23 mouse cellular contexts compared by ENCODE assay signal in the genomic region with DNA sequence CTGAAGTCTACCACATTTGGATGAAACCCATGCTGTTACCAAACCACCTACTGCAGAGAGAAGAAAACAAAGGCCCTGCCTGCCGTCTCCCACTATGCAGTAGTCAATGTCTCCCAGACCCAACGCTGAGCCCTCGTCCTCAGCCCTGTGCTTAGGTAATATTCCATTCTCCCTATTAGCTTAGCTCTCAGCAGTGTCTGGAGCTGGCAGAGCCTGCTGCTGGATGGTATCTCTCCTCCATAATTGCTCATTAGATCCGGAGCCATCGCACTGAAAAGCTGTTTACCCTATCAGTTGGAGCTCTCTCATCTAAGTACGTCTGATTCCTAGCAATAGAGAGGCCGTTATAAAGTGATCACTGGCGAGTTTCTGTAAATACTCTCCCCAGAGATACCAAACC.
DNase-seq lines count a peak whose midpoint lies in the region; ATAC-seq lines count a peak whose summit lies in the region.
"Had no signal": no experiment of that assay in that cellular context is flagged by ENCODE, and none has a peak within 500 bp of the region (broad histone marks: within the 10 kb centered on the region; RNA-seq: fewer than 3 reads in every experiment).

No protein-coding gene starts in this region.

- H3K4me1 ChIP-seq in forebrain, embryonic 13.5 days, result no peaks in the 10 kb centered on the region
- no peaks in the 10 kb centered on the region for H3K4me1 ChIP-seq in forebrain, embryonic 11.5 days (replicated peaks; ENCODE audit: control insufficient read depth, insufficient read depth, low read length)
- H3K4me1 ChIP-seq in hindbrain, embryonic 15.5 days (replicated peaks), result no peaks in the 10 kb centered on the region
- H3K4me1 ChIP-seq in hindbrain, embryonic 10.5 days (replicated peaks), result no peaks in the 10 kb centered on the region
- no peaks in the 10 kb centered on the region for H3K4me1 ChIP-seq in neural tube, embryonic 13.5 days (replicated peaks)
- H3K4me1 ChIP-seq: embryonic facial prominence, embryonic 10.5 days; heart, embryonic 15.5 days; neural tube, embryonic 12.5 days had no signal

- no peaks in the 10 kb centered on the region for H3K9me3 ChIP-seq in forebrain, embryonic 13.5 days (replicated peaks)
- no peaks in the 10 kb centered on the region for H3K9me3 ChIP-seq in forebrain, embryonic 11.5 days (ENCODE audit: control insufficient read depth, low read length)
- H3K9me3 ChIP-seq in hindbrain, embryonic 15.5 days, result no peaks in the 10 kb centered on the region
- H3K9me3 ChIP-seq in hindbrain, embryonic 10.5 days, result no peaks in the 10 kb centered on the region
- no peaks in the 10 kb centered on the region for H3K9me3 ChIP-seq in neural tube, embryonic 13.5 days
- H3K9me3 ChIP-seq: embryonic facial prominence, embryonic 10.5 days; G1E; heart, embryonic 15.5 days; neural tube, embryonic 12.5 days had no signal

- no peaks in the 10 kb centered on the region for H3K27me3 ChIP-seq in forebrain, embryonic 13.5 days
- no peaks in the 10 kb centered on the region for H3K27me3 ChIP-seq in forebrain, embryonic 11.5 days (ENCODE audit: control insufficient read depth, insufficient read depth, low read length)
- H3K27me3 ChIP-seq in hindbrain, embryonic 15.5 days, result no peaks in the 10 kb centered on the region
- H3K27me3 ChIP-seq in hindbrain, embryonic 10.5 days (ENCODE audit: insufficient read depth, poor library complexity, severe bottlenecking), result no peaks in the 10 kb centered on the region
- H3K27me3 ChIP-seq in neural tube, embryonic 13.5 days, result no peaks in the 10 kb centered on the region
- H3K27me3 ChIP-seq: heart, embryonic 15.5 days; neural tube, embryonic 12.5 days had no signal

- ATAC-seq in forebrain, embryonic 13.5 days, result peak; percentile 48
- ATAC-seq in forebrain, embryonic 11.5 days (replicated peaks; ENCODE audit: low FRiP score), result no peak
- ATAC-seq in hindbrain, embryonic 15.5 days (ENCODE audit: low FRiP score, low read depth), result peak; percentile 59; the same call in 1 of the 2 replicates
- ATAC-seq in neural tube, embryonic 13.5 days (ENCODE audit: low read depth), result peak; percentile 43; the same call in 1 of the 2 replicates
- ATAC-seq: lung, postnatal 0 days had no signal

- no peak overlapping the region for H3K27ac ChIP-seq in forebrain, embryonic 13.5 days
- H3K27ac ChIP-seq in forebrain, embryonic 11.5 days (ENCODE audit: low read depth, low read length), result no peak overlapping the region
- H3K27ac ChIP-seq in hindbrain, embryonic 15.5 days (replicated peaks), result peak overlapping the region; percentile 59; the same call in 1 of the 2 replicates
- H3K27ac ChIP-seq in hindbrain, embryonic 10.5 days, result no peak overlapping the region
- peak overlapping the region; percentile 62 for H3K27ac ChIP-seq in neural tube, embryonic 13.5 days (replicated peaks)
- H3K27ac ChIP-seq: embryonic facial prominence, embryonic 10.5 days; heart, embryonic 15.5 days; left cerebral cortex, adult 2 months; neural tube, embryonic 12.5 days had no signal

- no peak overlapping the region for H3K4me3 ChIP-seq in forebrain, embryonic 13.5 days
- no peak overlapping the region for H3K4me3 ChIP-seq in forebrain, embryonic 11.5 days (ENCODE audit: low read depth, low read length)
- H3K4me3 ChIP-seq in hindbrain, embryonic 15.5 days, result no peak overlapping the region
- no peak overlapping the region for H3K4me3 ChIP-seq in hindbrain, embryonic 10.5 days
- no peak overlapping the region for H3K4me3 ChIP-seq in neural tube, embryonic 13.5 days
- H3K4me3 ChIP-seq: embryonic facial prominence, embryonic 10.5 days; heart, embryonic 15.5 days; left cerebral cortex, adult 2 months; neural tube, embryonic 12.5 days had no signal

- DNase-seq in forebrain, embryonic 11.5 days (ENCODE audit: low spot score), result no peak
- no peak for DNase-seq in hindbrain, embryonic 10.5 days (ENCODE audit: low spot score)
- DNase-seq in neural tube, embryonic 10.5 days (ENCODE audit: extremely low spot score, low spot score), result no peak
- no peak for DNase-seq in urinary bladder, postnatal 36 days (ENCODE audit: low spot score in 2 of 2)
- no peak for DNase-seq in lung, postnatal 4 days
- DNase-seq: adrenal gland, postnatal 36 days; cerebellum, adult 8-10 months; gastrocnemius, postnatal 14 days; kidney, adult 11 months; left cerebral cortex, postnatal 4 days; liver; right cerebral cortex, postnatal 14 days; spleen, adult 18-20 months; thymus, postnatal 4 days had no signal

- no peak overlapping the region for H3K4me2 ChIP-seq in forebrain, embryonic 13.5 days
- H3K4me2 ChIP-seq in forebrain, embryonic 11.5 days (ENCODE audit: low read depth, low read length, severe bottlenecking), result no peak overlapping the region
- no peak overlapping the region for H3K4me2 ChIP-seq in hindbrain, embryonic 15.5 days
- no peak overlapping the region for H3K4me2 ChIP-seq in neural tube, embryonic 13.5 days
- H3K4me2 ChIP-seq: heart, embryonic 15.5 days; neural tube, embryonic 12.5 days had no signal

- no peaks in the 10 kb centered on the region for H3K36me3 ChIP-seq in forebrain, embryonic 13.5 days (ENCODE audit: poor library complexity, severe bottlenecking)
- H3K36me3 ChIP-seq in forebrain, embryonic 11.5 days (ENCODE audit: control insufficient read depth, insufficient read depth, low read length), result no peaks in the 10 kb centered on the region
- H3K36me3 ChIP-seq in hindbrain, embryonic 15.5 days, result no peaks in the 10 kb centered on the region
- no peaks in the 10 kb centered on the region for H3K36me3 ChIP-seq in hindbrain, embryonic 10.5 days
- no peaks in the 10 kb centered on the region for H3K36me3 ChIP-seq in neural tube, embryonic 13.5 days
- H3K36me3 ChIP-seq: embryonic facial prominence, embryonic 10.5 days; G1E; heart, embryonic 15.5 days; neural tube, embryonic 12.5 days had no signal

- no peak overlapping the region for H3K9ac ChIP-seq in forebrain, embryonic 13.5 days
- H3K9ac ChIP-seq in forebrain, embryonic 11.5 days (ENCODE audit: low read length), result no peak overlapping the region
- H3K9ac ChIP-seq in hindbrain, embryonic 15.5 days, result no peak overlapping the region
- H3K9ac ChIP-seq in neural tube, embryonic 13.5 days, result no peak overlapping the region
- H3K9ac ChIP-seq: heart, embryonic 15.5 days; neural tube, embryonic 12.5 days had no signal

- 50% methylated on average over 8 of the region's 8 CpGs for WGBS in forebrain, embryonic 13.5 days
- whole genome bisulfite sequencing in forebrain, embryonic 11.5 days, result 72% methylated on average over 8 of the region's 8 CpGs
- WGBS in hindbrain, embryonic 15.5 days, result 54% methylated on average over 8 of the region's 8 CpGs
- 68% methylated on average over 8 of the region's 8 CpGs for WGBS in hindbrain, embryonic 10.5 days
- WGBS in neural tube, embryonic 13.5 days, result 50% methylated on average over 8 of the region's 8 CpGs

Comparison
In these comparisons a context has a peak if more than half of its experiments do, and no peak if none do; other contexts are left out.
1. H3K27ac ChIP-seq: peak in hindbrain, embryonic 15.5 days (single experiment) and neural tube, embryonic 13.5 days (single experiment); none in forebrain, embryonic 13.5 days (single experiment), forebrain, embryonic 11.5 days (single experiment) and hindbrain, embryonic 10.5 days (single experiment).